Mouse (Mus musculus) limb, embryonic 10.5 days (tissue): ENCODE data around the gene Nos2. TPM values are rescaled to one million over a fixed set of nuclear protein-coding genes. Genes with fewer than 3 reads are reported as not detected.

Experiments used
- DNase-seq: peaks from one replicate; pipeline ENCODE4 v3.0.0-alpha.2; 2017; ENCODE audit warnings: low spot score
- H3K27ac ChIP-seq: fragments of 300-500 bp; sonication (generic); 2 replicates; pipeline ENCODE4 v1.5.1; 2016; ENCODE audit warnings: mild to moderate bottlenecking
- H3K27me3 ChIP-seq: fragments of 300-500 bp; sonication (generic); 2 replicates; pipeline ENCODE4 v1.6.1; 2016; ENCODE audit warnings: low read depth, mild to moderate bottlenecking; ENCODE audit not compliant: poor library complexity, severe bottlenecking
- H3K36me3 ChIP-seq: fragments of 300-500 bp; sonication (generic); 2 replicates; pipeline ENCODE4 v1.6.1; 2016; ENCODE audit warnings: mild to moderate bottlenecking, moderate library complexity
- H3K4me1 ChIP-seq: fragments of 300-500 bp; sonication (generic); 2 replicates; pipeline ENCODE4 v1.6.1; 2016
- H3K4me3 ChIP-seq: fragments of 300-500 bp; sonication (generic); 2 replicates; pipeline ENCODE4 v1.5.1; 2016; ENCODE audit warnings: mild to moderate bottlenecking, moderate library complexity
- H3K9me3 ChIP-seq: fragments of 300-500 bp; sonication (generic); replicated peaks from 2 replicates; pipeline ENCODE4 v1.6.1; 2016; ENCODE audit warnings: mild to moderate bottlenecking
- WGBS: fragments of 180-500 bp; shearing (Covaris S2); methylation state at CpG from one replicate; pipeline ENCODE4 v1.1.7; 2016; 5-methylcytosine and 5-hydroxymethylcytosine counted together
- polyA plus RNA-seq: library from polyadenylated mRNA; unstranded; fragments of >200 nt; fragmentation: Nextera tagmentation; extraction: Ambion mirVana; gene quantifications from 2 replicates; pipeline ENCODE4 v1.2.1, GENCODE M21; 2016

Nos2 gene
- 0.85 and 1.4 TPM in 2 replicates for polyA plus RNA-seq

- Histone ChIP-seq H3K4me1 (peaks cover 24% of the 10 kb centered on the region), H3K36me3 (no peaks in the 10 kb centered on the region), H3K27ac (no peak within 1 kb of the TSS), H3K9me3 (no peaks in the 10 kb centered on the region), H3K27me3 (peaks cover 25% of the 10 kb centered on the region), H3K4me3 (no peak within 1 kb of the TSS)
- 65% methylated on average over 6 of the region's 6 CpGs for WGBS
- DNase-seq: no peak
Observed at GRCm38 (mm10) chr11:78920411-78920939, at the start of gene Nos2. Gene Nos2 (plus strand): TSS chr11:78920787.

GRCm38 (mm10) chr11:78870891-78871290 lies 49.7 kb upstream of the Nos2 start:
- WGBS: 92% methylated on average over 4 of the region's 4 CpGs
- Histone ChIP-seq H3K4me3 (no peak overlapping the region), H3K4me1 (peaks cover 4% of the 10 kb centered on the region; the same call in 1 of the 2 replicates), H3K9me3 (no peaks in the 10 kb centered on the region), H3K36me3 (no peaks in the 10 kb centered on the region), H3K27me3 (no peaks in the 10 kb centered on the region), H3K27ac (no peak overlapping the region)
- no peak for DNase-seq

- H3K36me3 ChIP-seq: no peaks in the 10 kb centered on the region
- H3K27ac ChIP-seq: no peak overlapping the region
- no peaks in the 10 kb centered on the region for H3K27me3 ChIP-seq
- DNase-seq: no peak
- H3K9me3 ChIP-seq: no peaks in the 10 kb centered on the region
- no peak overlapping the region for H3K4me3 ChIP-seq
- peaks cover 4% of the 10 kb centered on the region; the same call in 1 of the 2 replicates for H3K4me1 ChIP-seq
- WGBS: 66% methylated on average over 2 of the region's 2 CpGs
Observed at GRCm38 (mm10) chr11:78872782-78873181, 47.8 kb upstream of the Nos2 start.

- no peak overlapping the region for H3K27ac ChIP-seq
- H3K4me1 ChIP-seq: no peaks in the 10 kb centered on the region
- DNase-seq: no peak
- H3K9me3 ChIP-seq: no peaks in the 10 kb centered on the region
- WGBS: 98% methylated on average over 3 of the region's 3 CpGs
- no peaks in the 10 kb centered on the region for H3K36me3 ChIP-seq
- H3K27me3 ChIP-seq: no peaks in the 10 kb centered on the region
- H3K4me3 ChIP-seq: no peak overlapping the region
Observed at GRCm38 (mm10) chr11:78879727-78880126, 40.9 kb upstream of the Nos2 start.

- 68% methylated on average over 1 of the region's 1 CpGs for WGBS
- DNase-seq: peak; percentile 30
- Histone ChIP-seq H3K27me3 (no peaks in the 10 kb centered on the region), H3K4me1 (peaks cover 15% of the 10 kb centered on the region), H3K9me3 (no peaks in the 10 kb centered on the region), H3K27ac (peak overlapping the region; percentile 72), H3K36me3 (no peaks in the 10 kb centered on the region), H3K4me3 (no peak overlapping the region)
Observed at GRCm38 (mm10) chr11:78886693-78887092, 33.9 kb upstream of the Nos2 start.

- Histone ChIP-seq H3K9me3 (no peaks in the 10 kb centered on the region), H3K4me1 (peaks cover 15% of the 10 kb centered on the region), H3K36me3 (no peaks in the 10 kb centered on the region), H3K27me3 (no peaks in the 10 kb centered on the region), H3K27ac (peak overlapping the region; percentile 72), H3K4me3 (no peak overlapping the region)
- DNase-seq: peak; percentile 48
- whole genome bisulfite sequencing: 33% methylated on average over 9 of the region's 9 CpGs
Observed at GRCm38 (mm10) chr11:78887102-78887971, 33.2 kb upstream of the Nos2 start.

GRCm38 (mm10) chr11:78889156-78889555 lies 31.4 kb upstream of the Nos2 start:
- Histone ChIP-seq H3K9me3 (no peaks in the 10 kb centered on the region), H3K36me3 (no peaks in the 10 kb centered on the region), H3K4me3 (no peak overlapping the region), H3K27ac (no peak overlapping the region), H3K27me3 (no peaks in the 10 kb centered on the region), H3K4me1 (peaks cover 15% of the 10 kb centered on the region)
- 92% methylated on average over 4 of the region's 4 CpGs for WGBS
- DNase-seq: no peak

- Histone ChIP-seq H3K9me3 (no peaks in the 10 kb centered on the region), H3K36me3 (no peaks in the 10 kb centered on the region), H3K4me3 (no peak overlapping the region), H3K27me3 (no peaks in the 10 kb centered on the region), H3K27ac (no peak overlapping the region), H3K4me1 (no peaks in the 10 kb centered on the region)
- DNase-seq: peak; percentile 64
- 74% methylated on average over 7 of the region's 7 CpGs for WGBS
Observed at GRCm38 (mm10) chr11:78896357-78897123, 24.0 kb upstream of the Nos2 start.

- no peaks in the 10 kb centered on the region for H3K27me3 ChIP-seq
- H3K27ac ChIP-seq: no peak overlapping the region
- no peaks in the 10 kb centered on the region for H3K9me3 ChIP-seq
- H3K36me3 ChIP-seq: no peaks in the 10 kb centered on the region
- H3K4me3 ChIP-seq: no peak overlapping the region
- DNase-seq: no peak
- WGBS: 89% methylated on average over 6 of the region's 6 CpGs
- H3K4me1 ChIP-seq: no peaks in the 10 kb centered on the region
Observed at GRCm38 (mm10) chr11:78915473-78915872, 5.1 kb upstream of the Nos2 start.

GRCm38 (mm10) chr11:78916410-78916809 lies 4.2 kb upstream of the Nos2 start:
- H3K4me3 ChIP-seq: no peak overlapping the region
- H3K4me1 ChIP-seq: no peaks in the 10 kb centered on the region
- no peak overlapping the region for H3K27ac ChIP-seq
- no peaks in the 10 kb centered on the region for H3K9me3 ChIP-seq
- WGBS: 84% methylated on average over 1 of the region's 1 CpGs
- DNase-seq: no peak
- H3K27me3 ChIP-seq: no peaks in the 10 kb centered on the region
- H3K36me3 ChIP-seq: no peaks in the 10 kb centered on the region

GRCm38 (mm10) chr11:78919745-78920144 lies 842 bp upstream of the Nos2 start:
- Histone ChIP-seq H3K27ac (no peak overlapping the region), H3K9me3 (no peaks in the 10 kb centered on the region), H3K36me3 (no peaks in the 10 kb centered on the region), H3K27me3 (peaks cover 17% of the 10 kb centered on the region), H3K4me1 (peaks cover 18% of the 10 kb centered on the region), H3K4me3 (no peak overlapping the region)
- DNase-seq: no peak
- WGBS: 83% methylated on average over 4 of the region's 4 CpGs

GRCm38 (mm10) chr11:78922678-78923407 lies 2.3 kb downstream of the Nos2 start:
- no peaks in the 10 kb centered on the region for H3K36me3 ChIP-seq
- no peak overlapping the region for H3K27ac ChIP-seq
- 37% methylated on average over 8 of the region's 8 CpGs for WGBS
- H3K4me3 ChIP-seq: no peak overlapping the region
- peak; percentile 82 for DNase-seq
- H3K4me1 ChIP-seq: peaks cover 26% of the 10 kb centered on the region
- peaks cover 42% of the 10 kb centered on the region for H3K27me3 ChIP-seq
- no peaks in the 10 kb centered on the region for H3K9me3 ChIP-seq
